Mouse (Mus musculus): ENCODE measurements at regions not wholly inside any gene's neighbourhood (a gene's known extent, or its start where the extent isn't known, plus 50 kb on each side); places are given as distances from the start of the nearest gene placed in this dataset.

- TF ChIP-seq CTCF (IDR thresholded peaks at IDR 0.05; ENCODE audit: low read depth) (no peak), EP300 (optimal IDR thresholded peaks at IDR 0.05) (no peak)
Measured at GRCm38 (mm10) chr12:25365600-25366267, 268.8 kb upstream of the Id2 start.

All from stomach, postnatal 0 days (tissue).